Mouse (Mus musculus) activated CD4-positive, CD25-positive, alpha-beta regulatory T cell, adult 4 months (primary cell): Measurements from ENCODE around the gene Begain. TPM values are rescaled to one million over a fixed set of nuclear protein-coding genes. Genes with fewer than 3 reads are reported as not detected.

ENCODE experiments used
- ATAC-seq: one replicate; pipeline ENCODE4 v1.8.0; 2017
- polyA plus RNA-seq, 2 experiments: library from polyadenylated mRNA; unstranded; fragments of 100-300 nt; shearing (Covaris generic); gene quantifications; one replicate each; pipeline ENCODE4 v1.2.1; 2017

The Begain gene
- not detected for polyA plus RNA-seq

DNA sequence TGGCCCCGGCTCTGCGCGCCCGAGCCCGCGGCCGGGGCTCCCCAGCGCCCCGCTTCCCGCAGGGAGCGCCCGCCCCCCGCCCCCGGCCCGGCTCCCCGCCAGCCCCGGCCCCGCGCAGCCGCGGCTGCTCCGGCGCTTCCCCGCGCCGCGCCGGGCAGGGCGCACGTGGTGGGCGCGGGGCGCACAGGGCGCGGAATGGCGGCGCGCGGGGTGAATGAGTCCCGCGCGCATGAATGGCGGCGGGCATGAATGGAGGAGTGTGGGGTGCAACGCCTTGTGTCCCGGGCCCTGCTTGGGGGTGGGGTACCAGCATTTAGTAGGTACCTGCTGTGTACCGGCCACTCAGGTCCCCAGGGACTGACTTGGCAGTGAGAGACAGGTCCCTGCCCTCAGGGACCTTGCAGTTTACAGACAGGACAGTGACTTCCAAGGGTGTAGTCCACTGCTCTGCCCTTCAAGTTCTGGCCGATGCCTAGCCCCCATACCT, at the start of gene Begain:
Gene Begain (minus strand): TSS at position 51 of the 487 bp plus-strand sequence.
- peak; percentile 55 for ATAC-seq

DNA sequence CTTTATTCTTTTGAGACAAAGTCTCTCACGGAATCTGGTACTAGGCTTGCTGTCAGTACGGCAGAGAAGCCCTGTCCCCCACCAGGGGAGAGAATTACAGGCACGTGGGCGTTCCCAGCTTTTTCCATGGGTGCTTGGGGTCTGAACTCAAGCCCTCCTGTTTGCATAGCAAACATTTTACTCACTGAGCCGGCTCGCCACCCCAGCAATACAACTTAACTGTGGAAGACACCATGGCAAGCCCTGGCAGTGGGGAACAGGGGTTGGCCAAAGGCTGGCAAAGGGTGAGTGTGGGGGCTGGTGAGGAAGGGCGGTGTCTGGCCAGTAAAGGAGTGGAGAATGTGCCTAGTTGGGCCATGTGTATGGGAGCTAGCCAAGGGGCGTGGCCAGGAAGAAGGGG, 47.7 kb upstream of the Begain start:
- ATAC-seq = no peak

DNA sequence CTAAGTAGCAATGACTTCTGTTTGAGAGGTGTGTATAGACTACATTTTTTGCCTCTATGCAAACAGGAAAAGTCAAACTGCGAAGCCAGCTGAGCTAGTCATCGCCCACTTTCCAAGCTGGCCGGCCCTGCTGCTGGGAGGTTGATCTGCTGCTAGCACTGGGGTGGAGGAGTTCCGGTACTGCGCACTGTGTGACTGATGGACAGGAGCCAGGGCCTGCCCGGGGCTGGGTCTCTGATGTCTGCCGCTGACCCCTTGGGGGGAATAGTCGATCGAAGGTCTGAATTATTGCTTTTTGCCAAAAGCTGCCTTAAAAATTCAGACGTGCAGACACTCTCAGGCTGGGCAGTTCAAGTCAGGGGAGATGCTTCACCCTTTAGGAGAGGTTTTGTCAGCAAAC, 47.1 kb upstream of the Begain start:
- no peak for ATAC-seq

GRCm38 (mm10) chr12:109112996-109113592, 45.1 kb upstream of the Begain start:
- ATAC-seq = no peak

- ATAC-seq = no peak
Observed at GRCm38 (mm10) chr12:109112354-109112995, 44.5 kb upstream of the Begain start.

- no peak for ATAC-seq
Observed at GRCm38 (mm10) chr12:109108911-109109310, 40.9 kb upstream of the Begain start.

GRCm38 (mm10) chr12:109100381-109100780, 32.4 kb upstream of the Begain start:
- no peak for ATAC-seq

- ATAC-seq = no peak
Observed at GRCm38 (mm10) chr12:109090456-109091130, 22.6 kb upstream of the Begain start.

GRCm38 (mm10) chr12:109090041-109090440, 22.0 kb upstream of the Begain start:
- ATAC-seq = no peak

DNA sequence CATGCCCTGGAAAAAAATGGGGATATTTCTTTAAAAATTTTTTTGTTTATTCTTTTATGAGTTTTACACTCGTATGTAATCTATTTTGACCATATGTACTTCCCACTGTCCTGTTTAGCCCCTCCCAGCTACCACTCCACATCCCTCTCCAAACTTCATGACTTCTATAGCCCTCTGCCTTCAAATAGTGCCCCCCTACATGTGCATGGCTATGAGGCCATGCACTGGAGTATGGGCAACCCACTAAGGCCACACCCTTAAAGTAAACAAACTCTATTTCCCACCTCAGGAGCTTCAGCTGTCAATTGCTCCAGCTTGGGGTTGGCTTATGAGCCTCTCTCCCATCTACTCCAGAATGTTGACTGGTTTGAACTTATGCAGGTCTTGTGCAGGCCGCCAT, 18.1 kb upstream of the Begain start:
- ATAC-seq = no peak

GRCm38 (mm10) chr12:109085674-109086073, 17.7 kb upstream of the Begain start:
- ATAC-seq = no peak

- no peak for ATAC-seq
Observed at GRCm38 (mm10) chr12:109085046-109085445, 17.0 kb upstream of the Begain start.

DNA sequence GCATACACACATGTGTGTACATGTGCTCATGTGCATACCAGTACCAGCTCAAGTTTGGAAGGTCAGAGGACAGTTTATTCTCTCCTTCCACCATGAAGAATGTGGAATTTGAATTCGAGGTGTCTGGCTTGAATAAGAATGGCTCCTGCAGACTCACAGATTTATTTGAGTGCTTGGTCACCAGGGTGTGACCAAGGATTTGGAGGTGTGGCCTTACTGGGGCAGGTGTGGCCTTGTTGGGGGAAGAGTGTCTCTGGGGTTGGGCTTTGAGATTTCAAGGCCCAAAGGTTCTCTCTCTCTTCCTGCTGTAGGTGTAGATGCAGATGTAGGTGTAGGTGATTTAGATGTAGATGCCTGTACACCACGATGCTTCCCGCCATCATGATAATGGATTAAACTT, 15.5 kb upstream of the Begain start:
- ATAC-seq = no peak

DNA sequence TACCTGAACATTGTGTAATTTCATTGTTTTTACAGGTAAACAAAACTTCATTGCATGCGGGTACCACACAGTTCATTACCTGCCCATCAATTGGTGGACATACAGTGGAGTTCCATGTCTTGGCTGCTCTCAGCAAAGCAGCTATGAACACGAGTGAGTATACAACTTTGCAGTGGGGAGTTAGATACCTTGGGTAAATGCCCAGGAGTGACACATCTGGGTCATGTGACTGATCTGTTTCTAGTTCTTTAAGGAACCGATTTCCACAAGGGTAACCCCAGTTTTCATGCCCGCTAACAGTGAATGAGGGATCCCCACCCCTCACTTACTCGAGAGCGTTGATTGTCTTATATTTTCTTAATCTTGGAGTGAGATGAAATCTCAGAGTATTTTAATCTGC, 9.0 kb upstream of the Begain start:
- no peak for ATAC-seq

- no peak for ATAC-seq
Observed at GRCm38 (mm10) chr12:109074777-109075285, 6.8 kb upstream of the Begain start.

DNA sequence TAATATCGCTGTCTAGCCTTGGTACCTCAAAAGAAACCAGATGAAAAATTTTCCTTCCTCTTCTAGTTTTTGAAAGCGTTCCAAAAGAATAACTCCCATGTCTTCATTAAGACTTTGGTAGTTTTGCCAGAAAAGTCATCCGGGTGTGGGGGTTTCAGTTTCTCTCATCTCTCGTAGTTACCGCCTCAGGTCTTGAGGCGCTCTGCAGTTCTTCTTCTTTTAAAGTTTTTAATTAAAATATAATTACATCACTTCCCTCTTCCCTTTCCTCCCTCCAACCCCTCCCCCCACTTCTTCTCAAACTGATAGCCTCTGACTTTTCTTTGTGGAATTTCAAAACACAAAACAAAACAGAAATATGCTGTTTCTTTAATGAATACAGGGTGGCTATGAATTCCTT, 6.1 kb upstream of the Begain start:
- ATAC-seq = no peak

DNA sequence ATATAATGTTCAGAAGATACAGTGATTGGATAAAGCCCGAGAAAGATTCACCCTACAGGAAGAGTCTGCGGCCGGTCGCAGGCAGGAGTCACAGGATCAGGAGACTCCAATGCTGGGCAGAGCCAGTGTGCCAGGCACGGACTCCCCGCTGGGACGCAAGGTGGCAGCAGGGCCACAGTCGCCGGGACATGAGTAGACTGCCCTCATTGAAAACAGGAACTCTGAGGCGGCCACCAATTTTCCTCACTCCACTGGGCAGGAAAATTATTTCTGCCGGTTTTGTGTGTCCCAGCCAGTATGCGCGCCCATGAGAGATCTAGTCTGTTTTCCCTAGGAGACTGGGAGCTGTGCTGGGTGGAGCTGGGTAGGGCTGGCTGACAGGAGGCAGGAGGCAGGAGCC, 3.2 kb upstream of the Begain start:
- no peak for ATAC-seq

GRCm38 (mm10) chr12:109069751-109070150, 1.7 kb upstream of the Begain start:
- peak; percentile 24 for ATAC-seq

GRCm38 (mm10) chr12:109068738-109069137, 721 bp upstream of the Begain start:
- ATAC-seq = no peak

DNA sequence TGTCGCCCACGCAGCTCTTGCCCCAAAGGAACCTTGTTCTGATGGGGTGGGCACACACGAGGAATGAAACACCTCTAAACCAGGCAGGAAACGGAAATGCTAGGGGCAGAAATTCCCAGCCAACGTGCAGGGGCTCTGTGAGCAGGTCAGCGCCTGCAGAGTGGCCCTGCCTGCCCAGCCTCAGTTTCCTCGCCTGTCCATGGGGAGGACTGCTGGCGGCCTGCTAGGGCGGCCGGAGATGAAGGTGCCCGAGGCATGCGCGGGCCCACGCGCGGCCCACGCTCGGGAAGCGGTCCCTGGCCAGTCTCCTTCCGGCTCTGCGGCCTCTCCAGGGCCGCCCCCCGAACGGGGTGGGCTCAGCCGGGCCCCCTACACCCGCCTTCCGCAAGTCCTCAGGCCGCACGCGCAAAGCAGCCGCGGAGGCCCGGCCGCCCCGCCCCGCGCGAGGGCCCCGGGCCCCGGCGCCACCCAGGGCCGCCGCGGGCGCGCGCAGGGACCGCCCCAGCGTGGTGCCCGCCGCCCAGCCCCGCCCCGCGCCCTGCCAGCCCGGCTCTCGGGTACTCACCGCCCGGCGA, 369 bp downstream of the Begain start:
- peak; percentile 65 for ATAC-seq

- no peak for ATAC-seq
Observed at GRCm38 (mm10) chr12:109058660-109059059, 9.4 kb downstream of the Begain start.

GRCm38 (mm10) chr12:109057736-109058135, 10.3 kb downstream of the Begain start:
- no peak for ATAC-seq
